Mouse (Mus musculus): ENCODE data around the gene Akap8l. TPM values are rescaled to one million over a fixed set of nuclear protein-coding genes. Genes with fewer than 3 reads are reported as not detected.

Gene Akap8l
- polyA plus RNA-seq, 1 experiment: 71.5 TPM

- no peaks in the 10 kb centered on the region for H3K27me3 ChIP-seq (replicated peaks; ENCODE audit: control insufficient read depth, insufficient read depth, low read length)
- H3K4me3 ChIP-seq (ENCODE audit: insufficient read depth, low read depth, low read length): no peak overlapping the region
- no peak overlapping the region for H3K27ac ChIP-seq (ENCODE audit: insufficient read depth, low read depth, low read length)
- DNase-seq: no peak
- 91% methylated on average over 11 of the region's 11 CpGs for WGBS
- H3K4me1 ChIP-seq (ENCODE audit: control insufficient read depth, insufficient read depth, low read length): peaks cover 5% of the 10 kb centered on the region; the same call in 1 of the 2 replicates
- no peaks in the 10 kb centered on the region for H3K36me3 ChIP-seq (ENCODE audit: control insufficient read depth, insufficient read depth, low read length)
- TF ChIP-seq POLR2A (IDR thresholded peaks at IDR 0.05; ENCODE audit: low read depth, low read length) (no peak), CTCF (conservative IDR thresholded peaks at IDR 0.05; ENCODE audit: insufficient read depth, insufficient read length, low read depth, low read length) (no peak)
Observed at GRCm38 (mm10) chr17:32367706-32368105, 17.3 kb upstream of the Akap8l start.

- H3K36me3 ChIP-seq (ENCODE audit: control insufficient read depth, insufficient read depth, low read length): no peaks in the 10 kb centered on the region
- WGBS: 59% methylated on average over 1 of the region's 1 CpGs
- peaks cover 9% of the 10 kb centered on the region; the same call in 1 of the 2 replicates for H3K4me1 ChIP-seq (ENCODE audit: control insufficient read depth, insufficient read depth, low read length)
- H3K27ac ChIP-seq (ENCODE audit: insufficient read depth, low read depth, low read length): no peak overlapping the region
- no peak overlapping the region for H3K4me3 ChIP-seq (ENCODE audit: insufficient read depth, low read depth, low read length)
- no peak for DNase-seq
- no peak for TF ChIP-seq CTCF (conservative IDR thresholded peaks at IDR 0.05; ENCODE audit: insufficient read depth, insufficient read length, low read depth, low read length)
- TF ChIP-seq POLR2A (IDR thresholded peaks at IDR 0.05; ENCODE audit: low read depth, low read length): no peak
- no peaks in the 10 kb centered on the region for H3K27me3 ChIP-seq (replicated peaks; ENCODE audit: control insufficient read depth, insufficient read depth, low read length)
Observed at GRCm38 (mm10) chr17:32365296-32365695, 14.9 kb upstream of the Akap8l start.

- TF ChIP-seq POLR2A (IDR thresholded peaks at IDR 0.05; ENCODE audit: low read depth, low read length): no peak
- no peak for TF ChIP-seq CTCF (conservative IDR thresholded peaks at IDR 0.05; ENCODE audit: insufficient read depth, insufficient read length, low read depth, low read length)
- peaks cover 9% of the 10 kb centered on the region; the same call in 1 of the 2 replicates for H3K4me1 ChIP-seq (ENCODE audit: control insufficient read depth, insufficient read depth, low read length)
- WGBS: 38% methylated on average over 5 of the region's 5 CpGs
- H3K36me3 ChIP-seq (ENCODE audit: control insufficient read depth, insufficient read depth, low read length): no peaks in the 10 kb centered on the region
- H3K27me3 ChIP-seq (replicated peaks; ENCODE audit: control insufficient read depth, insufficient read depth, low read length): no peaks in the 10 kb centered on the region
- H3K4me3 ChIP-seq (ENCODE audit: insufficient read depth, low read depth, low read length): no peak overlapping the region
- no peak for DNase-seq
- 0 out of 2 replicates have a peak overlapping the region, but pooled peaks have one; percentile 46 for H3K27ac ChIP-seq (ENCODE audit: insufficient read depth, low read depth, low read length)
Observed at GRCm38 (mm10) chr17:32364850-32365249, 14.4 kb upstream of the Akap8l start.

- TF ChIP-seq POLR2A (IDR thresholded peaks at IDR 0.05; ENCODE audit: low read depth, low read length) (no peak), CTCF (conservative IDR thresholded peaks at IDR 0.05; ENCODE audit: insufficient read depth, insufficient read length, low read depth, low read length) (no peak)
- Histone ChIP-seq H3K4me1 (ENCODE audit: control insufficient read depth, insufficient read depth, low read length) (peaks cover 9% of the 10 kb centered on the region; the same call in 1 of the 2 replicates), H3K27ac (ENCODE audit: insufficient read depth, low read depth, low read length) (0 out of 2 replicates have a peak overlapping the region, but pooled peaks have one; percentile 46), H3K27me3 (replicated peaks; ENCODE audit: control insufficient read depth, insufficient read depth, low read length) (no peaks in the 10 kb centered on the region), H3K4me3 (ENCODE audit: insufficient read depth, low read depth, low read length) (peak overlapping the region; percentile 77), H3K36me3 (ENCODE audit: control insufficient read depth, insufficient read depth, low read length) (no peaks in the 10 kb centered on the region)
- DNase-seq: peak; percentile 93
- WGBS: under 1% methylated on average over 47 of the region's 47 CpGs
Observed at GRCm38 (mm10) chr17:32364331-32364730, 13.9 kb upstream of the Akap8l start.

GRCm38 (mm10) chr17:32363821-32364301 lies 13.5 kb upstream of the Akap8l start:
- DNase-seq: peak; percentile 33
- WGBS: under 1% methylated on average over 42 of the region's 50 CpGs
- H3K27me3 ChIP-seq (replicated peaks; ENCODE audit: control insufficient read depth, insufficient read depth, low read length): no peaks in the 10 kb centered on the region
- H3K36me3 ChIP-seq (ENCODE audit: control insufficient read depth, insufficient read depth, low read length): no peaks in the 10 kb centered on the region; the same call in 1 of the 2 replicates
- no peak for TF ChIP-seq CTCF (conservative IDR thresholded peaks at IDR 0.05; ENCODE audit: insufficient read depth, insufficient read length, low read depth, low read length)
- no peak for TF ChIP-seq POLR2A (IDR thresholded peaks at IDR 0.05; ENCODE audit: low read depth, low read length)
- H3K4me3 ChIP-seq (ENCODE audit: insufficient read depth, low read depth, low read length): peak overlapping the region; percentile 77
- peaks cover 7% of the 10 kb centered on the region; the same call in 1 of the 2 replicates for H3K4me1 ChIP-seq (ENCODE audit: control insufficient read depth, insufficient read depth, low read length)
- no peak overlapping the region for H3K27ac ChIP-seq (ENCODE audit: insufficient read depth, low read depth, low read length)

- Histone ChIP-seq H3K27me3 (replicated peaks; ENCODE audit: control insufficient read depth, insufficient read depth, low read length) (no peaks in the 10 kb centered on the region), H3K4me3 (ENCODE audit: insufficient read depth, low read depth, low read length) (no peak overlapping the region), H3K27ac (ENCODE audit: insufficient read depth, low read depth, low read length) (no peak overlapping the region), H3K36me3 (ENCODE audit: control insufficient read depth, insufficient read depth, low read length) (no peaks in the 10 kb centered on the region; the same call in 1 of the 2 replicates), H3K4me1 (ENCODE audit: control insufficient read depth, insufficient read depth, low read length) (peaks cover 7% of the 10 kb centered on the region; the same call in 1 of the 2 replicates)
- DNase-seq: no peak
- TF ChIP-seq CTCF (conservative IDR thresholded peaks at IDR 0.05; ENCODE audit: insufficient read depth, insufficient read length, low read depth, low read length): no peak
- TF ChIP-seq POLR2A (IDR thresholded peaks at IDR 0.05; ENCODE audit: low read depth, low read length): no peak
- 65% methylated on average over 4 of the region's 4 CpGs for WGBS
Observed at GRCm38 (mm10) chr17:32362686-32363085, 12.3 kb upstream of the Akap8l start.

- Histone ChIP-seq H3K4me1 (ENCODE audit: control insufficient read depth, insufficient read depth, low read length) (peaks cover 7% of the 10 kb centered on the region; the same call in 1 of the 2 replicates), H3K4me3 (ENCODE audit: insufficient read depth, low read depth, low read length) (no peak overlapping the region), H3K27me3 (replicated peaks; ENCODE audit: control insufficient read depth, insufficient read depth, low read length) (no peaks in the 10 kb centered on the region), H3K27ac (ENCODE audit: insufficient read depth, low read depth, low read length) (no peak overlapping the region), H3K36me3 (ENCODE audit: control insufficient read depth, insufficient read depth, low read length) (peaks cover 8% of the 10 kb centered on the region; the same call in 1 of the 2 replicates)
- TF ChIP-seq POLR2A (IDR thresholded peaks at IDR 0.05; ENCODE audit: low read depth, low read length) (no peak), CTCF (conservative IDR thresholded peaks at IDR 0.05; ENCODE audit: insufficient read depth, insufficient read length, low read depth, low read length) (no peak)
- WGBS: 83% methylated on average over 18 of the region's 18 CpGs
- no peak for DNase-seq
Observed at GRCm38 (mm10) chr17:32359928-32360327, 9.5 kb upstream of the Akap8l start.
